Mouse (Mus musculus) v-Abl transformed pro-B cells (cell line): ENCODE results near the gene Nvl.

Experiments
- in situ Hi-C, 2 experiments: fragments of 400-800 bp; cut with MboI; formaldehyde crosslinking; loops; one replicate each; pipeline ENCODE4 v1.15.1; 2025; ENCODE audit not compliant: unreplicated experiment in 2 of 2

Gene Nvl

DNA sequence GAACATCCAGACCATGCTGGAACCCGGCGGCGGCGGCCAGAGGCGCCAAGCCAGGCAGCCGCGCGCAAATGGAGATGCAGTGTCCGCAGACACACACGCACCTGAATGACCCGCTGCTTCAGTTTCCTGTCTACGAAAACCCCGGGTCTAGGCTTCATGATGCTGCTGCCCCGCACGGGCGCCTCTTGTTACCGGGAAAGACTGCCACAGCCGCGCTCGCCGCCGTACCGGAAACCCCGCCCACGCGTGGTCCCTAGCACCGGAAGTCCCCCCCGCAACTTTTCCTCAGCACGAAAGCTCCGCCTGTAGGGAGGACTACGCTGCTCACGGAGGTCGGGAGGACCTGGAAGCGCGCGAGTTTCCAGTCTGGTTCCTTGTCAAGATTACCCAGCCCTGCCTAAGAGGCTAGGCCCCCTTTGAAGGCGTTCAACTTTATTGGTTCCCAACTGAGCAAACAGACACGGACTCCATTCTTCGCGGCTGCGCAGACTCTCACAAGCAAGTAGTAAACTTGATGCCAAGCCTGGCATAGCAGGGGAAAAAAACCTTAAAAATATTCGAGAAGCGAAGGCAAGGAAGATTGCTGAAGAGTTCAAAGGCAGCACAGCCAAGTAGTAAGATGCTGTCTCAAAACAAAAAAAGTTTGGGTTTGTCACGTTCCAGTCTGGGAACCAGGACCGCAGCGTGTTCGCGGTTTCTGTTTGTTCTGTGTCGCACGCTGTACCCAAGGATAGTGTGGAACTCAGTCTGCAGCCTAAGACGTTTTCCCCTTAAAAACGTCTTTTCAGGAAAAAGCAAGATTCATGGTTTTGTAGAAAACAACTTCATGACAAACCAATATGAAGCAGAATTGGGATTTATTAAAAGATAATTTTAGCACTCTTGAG is at the start of gene Nvl, which contains the start of gene Cnih4:
Gene Nvl, minus strand, starts transcription at position 255 of the 887 bp plus-strand sequence.
Gene Cnih4, plus strand, starts transcription at position 744 of the 887 bp plus-strand sequence.
- in situ Hi-C loops: no loop called here

DNA sequence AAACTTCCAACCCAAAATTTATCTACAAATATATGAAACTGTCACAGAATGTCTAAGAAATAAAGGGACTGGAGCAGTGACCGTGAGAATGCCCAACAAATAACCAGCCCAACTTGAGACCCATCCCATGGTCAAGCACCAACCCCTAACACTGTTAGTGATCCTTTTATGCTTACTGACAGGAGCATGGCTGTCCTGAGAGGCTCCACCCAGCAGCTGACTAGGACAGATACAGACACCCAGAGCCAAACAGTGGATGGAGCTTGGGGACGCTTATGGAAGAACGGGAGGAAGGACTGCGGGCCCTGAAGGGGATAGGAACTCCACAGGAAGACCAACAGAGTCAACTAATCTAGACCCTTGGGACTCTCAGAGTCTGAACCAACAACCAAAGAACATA is 44.9 kb upstream of the Nvl start:
- in situ Hi-C loops: loop anchor here in 1 of 2 experiments (10.0 kb wide), 1 partner anchor 1424 kb away; no protein-coding TSS in a partner anchor

DNA sequence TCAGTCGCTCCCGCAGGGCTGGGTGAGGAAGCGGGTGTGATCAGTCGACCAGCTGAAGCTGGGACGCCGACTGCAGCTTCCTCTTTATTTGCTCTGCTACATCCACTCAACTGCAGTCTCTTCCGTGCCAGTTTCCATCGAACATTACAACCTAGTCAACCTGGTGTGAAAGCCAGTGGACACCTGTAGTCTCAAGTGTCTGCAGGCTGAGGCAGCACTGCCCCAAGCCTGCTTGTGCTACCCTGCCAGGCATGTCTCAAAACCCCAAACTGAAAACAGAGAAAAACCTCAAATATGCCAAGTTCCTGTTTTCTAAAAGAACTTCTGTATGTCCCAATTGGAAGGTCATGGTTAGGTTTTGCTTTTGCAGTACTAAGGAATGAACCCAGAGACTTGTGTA is 26.2 kb upstream of the Nvl start:
- in situ Hi-C loops: loop anchor here in 1 of 2 experiments (25.0 kb wide), 1 partner anchor 692 kb away; no protein-coding TSS in a partner anchor

DNA sequence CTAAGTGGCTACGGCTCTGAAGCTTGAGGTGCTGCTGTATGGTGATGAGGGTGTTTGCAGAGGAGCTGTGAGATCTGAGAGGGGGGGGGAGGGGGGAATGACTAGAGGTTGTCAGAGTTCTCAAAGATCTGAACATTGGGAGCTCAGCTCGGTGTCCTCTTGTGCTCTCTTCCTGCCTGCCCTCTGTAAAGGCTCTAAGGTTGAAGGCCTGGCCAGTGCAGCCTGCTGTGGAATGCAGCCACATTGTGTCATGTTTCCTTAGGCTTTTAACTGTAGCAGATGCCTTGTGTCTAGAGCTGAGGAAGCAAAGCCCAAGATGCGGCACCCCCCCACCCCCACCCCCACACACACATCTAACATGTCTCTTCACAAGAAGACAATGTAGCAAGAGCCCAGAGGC is 24.4 kb upstream of the Nvl start:
- in situ Hi-C loops: loop anchor here in 1 of 2 experiments (25.0 kb wide), 1 partner anchor 694 kb away; no protein-coding TSS in a partner anchor

DNA sequence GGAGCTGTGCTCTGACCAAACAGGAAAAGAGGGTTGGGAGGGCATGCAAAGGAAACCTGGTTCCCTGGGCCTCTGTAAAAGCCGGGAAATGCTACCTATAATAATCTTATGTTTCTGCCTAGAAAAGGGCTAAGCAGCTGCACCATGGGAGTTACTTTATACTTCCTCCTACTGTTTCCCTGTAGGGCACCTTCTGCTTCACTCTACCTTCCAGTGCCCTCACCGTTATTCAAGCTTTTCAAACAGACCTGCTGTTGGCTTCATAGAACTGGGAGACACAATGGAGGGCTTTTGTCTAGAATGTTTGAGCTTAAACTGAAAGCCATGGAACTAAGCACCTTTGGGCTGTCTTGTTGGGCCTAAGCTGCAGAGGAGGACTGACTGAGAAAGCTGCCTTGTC is 23.8 kb upstream of the Nvl start:
- in situ Hi-C loops: loop anchor here in 1 of 2 experiments (25.0 kb wide), 1 partner anchor 694 kb away; no protein-coding TSS in a partner anchor

DNA sequence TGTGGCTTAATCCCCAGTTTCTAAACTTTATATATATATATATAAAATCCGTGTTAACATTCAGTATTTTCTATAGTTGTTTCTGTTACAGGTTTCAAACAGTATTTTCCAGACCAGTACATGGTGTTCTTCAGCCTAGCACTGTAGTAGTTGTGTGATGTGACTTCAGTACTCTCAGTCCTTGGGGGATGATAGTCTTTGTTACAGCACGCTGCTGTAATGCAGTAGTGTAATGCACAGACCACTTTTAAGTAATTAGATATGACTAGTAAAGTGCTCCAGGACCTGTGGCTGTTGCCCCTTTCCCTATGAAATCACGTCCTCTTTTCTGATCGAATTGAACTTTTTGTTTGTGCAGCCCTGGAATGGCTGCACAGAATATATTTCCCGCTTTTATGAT is 7.5 kb upstream of the Nvl start:
- in situ Hi-C loops: loop anchor here in 1 of 2 experiments (10.0 to 25.0 kb wide), 2 partner anchors 267 to 711 kb away; no protein-coding TSS in a partner anchor

DNA sequence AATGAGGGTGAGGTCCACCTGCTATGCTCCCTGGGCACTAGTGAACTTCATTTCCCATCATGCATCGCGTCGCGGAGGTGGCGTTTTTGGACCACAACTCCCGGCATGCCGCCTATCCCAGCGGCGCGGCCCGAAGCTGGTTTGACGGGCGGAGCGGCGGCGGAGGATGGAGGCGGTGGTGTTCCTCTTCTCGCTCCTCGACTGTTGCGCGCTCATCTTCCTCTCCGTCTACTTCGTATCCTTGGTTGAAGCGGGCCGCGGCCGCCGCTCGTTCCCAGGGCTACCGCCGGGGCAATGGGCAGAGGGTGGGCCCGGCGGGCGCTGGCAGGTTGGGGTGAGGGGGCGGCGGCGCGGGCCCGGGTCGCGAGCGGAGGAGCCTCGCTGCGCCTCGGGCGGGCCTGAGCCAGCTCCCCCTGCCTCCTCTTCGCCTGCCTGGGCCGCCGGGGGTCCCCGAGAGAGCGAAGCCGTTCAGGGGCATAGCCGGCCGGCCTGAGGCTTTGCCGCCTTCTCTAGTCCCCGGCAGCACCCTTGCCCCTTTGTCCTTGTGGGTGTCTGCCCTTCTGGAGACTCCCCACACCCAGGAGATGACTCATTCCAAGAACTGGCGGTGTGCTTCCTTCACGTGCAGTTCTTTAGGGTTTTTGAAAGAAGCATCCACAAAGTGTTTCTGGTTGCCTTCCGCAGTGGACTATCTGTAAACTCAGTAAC is 7.0 kb upstream of the Nvl start:
- in situ Hi-C loops: loop anchor here in 1 of 2 experiments (10.0 to 25.0 kb wide), 2 partner anchors 266 to 711 kb away; no protein-coding TSS in a partner anchor

DNA sequence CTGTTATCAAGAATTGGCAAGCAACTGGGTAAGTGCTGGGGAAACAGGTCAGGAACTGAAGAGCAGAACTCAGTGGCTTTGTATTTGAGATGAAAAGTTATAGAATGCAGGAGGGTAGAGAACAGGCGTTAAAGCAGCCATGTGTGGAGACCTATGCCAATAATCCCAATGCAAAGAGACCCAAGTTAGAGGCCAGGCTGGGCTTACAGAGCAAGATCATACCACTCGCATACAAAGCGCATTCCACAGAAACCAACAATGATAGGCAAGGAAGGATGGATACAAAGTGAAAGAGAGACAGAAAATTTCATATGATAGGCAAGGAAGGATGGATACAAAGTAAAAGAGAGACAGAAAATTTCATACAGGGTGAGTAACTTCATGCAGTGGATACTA is 6.4 kb upstream of the Nvl start:
- in situ Hi-C loops: loop anchor here in 1 of 2 experiments (10.0 to 25.0 kb wide), 2 partner anchors 266 to 712 kb away; no protein-coding TSS in a partner anchor

DNA sequence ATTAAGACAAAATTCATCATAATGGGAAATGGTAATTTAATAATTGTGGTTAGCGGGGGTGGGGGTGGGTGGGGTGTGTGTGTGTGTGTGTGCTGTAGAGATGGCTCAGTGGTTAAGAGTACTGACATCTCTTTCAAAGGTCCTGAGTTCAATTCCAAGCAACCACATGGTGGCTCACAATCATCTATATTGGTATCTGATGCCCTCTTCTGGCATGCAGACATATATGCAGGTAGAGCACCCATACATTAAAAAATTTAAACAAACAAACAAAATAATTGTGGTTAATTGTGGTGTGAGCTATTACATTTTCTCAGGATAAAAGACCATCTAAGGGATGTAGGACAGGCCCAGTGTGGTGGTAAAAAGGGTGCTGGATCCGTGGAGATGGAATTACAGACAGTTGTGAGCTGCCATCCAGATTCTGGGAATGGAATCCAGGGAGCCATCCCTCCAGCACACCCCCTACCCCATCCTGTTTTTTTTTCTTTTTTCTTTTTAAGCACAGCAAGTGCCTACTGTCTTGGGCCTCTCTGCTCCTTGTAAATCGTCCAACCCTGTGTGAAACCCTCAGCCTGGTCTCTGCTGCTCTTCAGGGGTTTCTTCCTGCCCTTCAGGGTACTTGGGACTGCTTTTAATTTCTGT is 5.5 kb upstream of the Nvl start:
- in situ Hi-C loops: loop anchor here in 1 of 2 experiments (5.0 to 25.0 kb wide), 3 partner anchors 78 to 713 kb away; no protein-coding TSS in a partner anchor

DNA sequence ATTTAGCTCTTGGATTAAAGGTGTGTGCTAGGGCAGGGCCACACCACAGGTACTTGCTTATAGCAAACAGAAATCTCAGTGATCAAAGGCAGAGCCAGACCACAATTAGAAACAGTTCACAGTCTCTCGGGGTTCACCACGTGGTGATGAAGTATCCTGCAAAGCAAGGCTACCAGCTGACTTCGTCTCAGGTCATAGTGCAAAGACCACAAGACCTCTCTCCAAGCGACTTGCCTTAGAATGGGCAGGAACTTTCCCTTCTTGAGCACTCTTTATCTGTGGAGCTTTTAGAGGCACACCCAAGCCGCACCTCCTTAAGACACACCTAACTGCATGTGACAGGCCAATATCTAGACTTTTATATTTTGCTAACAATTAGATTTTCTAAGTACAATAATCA is 4.5 kb upstream of the Nvl start:
- in situ Hi-C loops: loop anchor here in 1 of 2 experiments (5.0 kb wide), 1 partner anchor 79 kb away; no protein-coding TSS in a partner anchor

DNA sequence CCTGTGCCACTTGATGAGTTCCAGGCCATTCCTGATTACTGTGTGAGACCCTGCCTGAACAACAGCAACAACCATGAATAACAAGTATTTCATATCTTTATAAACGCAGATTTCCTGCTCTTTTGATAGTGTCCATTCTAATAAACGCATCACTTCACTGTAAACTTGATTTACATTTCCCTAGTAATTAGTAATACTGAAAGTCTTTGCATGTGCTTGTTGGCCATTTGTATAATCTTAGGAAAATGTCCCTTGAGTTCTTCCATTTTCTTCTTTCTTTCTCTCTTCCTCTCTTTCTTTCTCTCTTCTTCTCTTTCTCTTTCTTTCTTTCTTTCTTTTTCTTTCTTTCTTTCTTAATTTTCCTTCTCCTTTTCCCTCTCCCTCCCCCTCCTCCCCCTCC is 2.2 kb upstream of the Nvl start:
- in situ Hi-C loops: loop anchor here in 1 of 2 experiments (5.0 kb wide), 1 partner anchor 81 kb away; no protein-coding TSS in a partner anchor

DNA sequence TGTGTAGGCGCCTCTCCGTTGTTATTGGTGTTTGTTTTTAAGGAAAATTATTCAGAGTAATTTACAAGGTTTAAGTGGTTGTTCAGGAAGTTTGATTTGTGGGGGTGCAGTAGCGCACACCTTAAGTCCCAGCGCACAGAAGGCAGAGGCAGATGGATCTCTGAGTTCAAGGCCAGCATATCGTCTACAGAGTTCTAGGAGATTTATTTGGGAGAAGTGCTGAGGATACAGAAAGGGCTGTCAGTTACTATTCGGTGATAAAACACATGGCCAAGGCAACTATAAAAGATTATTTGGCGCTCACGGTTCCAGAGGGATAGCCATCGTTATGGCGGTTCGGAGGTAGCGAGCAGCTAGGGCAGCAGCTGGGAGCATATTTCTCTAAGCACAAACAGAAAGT is 962 bp upstream of the Nvl start:
- in situ Hi-C loops: loop anchor here in 1 of 2 experiments (5.0 kb wide), 1 partner anchor 82 kb away; no protein-coding TSS in a partner anchor

DNA sequence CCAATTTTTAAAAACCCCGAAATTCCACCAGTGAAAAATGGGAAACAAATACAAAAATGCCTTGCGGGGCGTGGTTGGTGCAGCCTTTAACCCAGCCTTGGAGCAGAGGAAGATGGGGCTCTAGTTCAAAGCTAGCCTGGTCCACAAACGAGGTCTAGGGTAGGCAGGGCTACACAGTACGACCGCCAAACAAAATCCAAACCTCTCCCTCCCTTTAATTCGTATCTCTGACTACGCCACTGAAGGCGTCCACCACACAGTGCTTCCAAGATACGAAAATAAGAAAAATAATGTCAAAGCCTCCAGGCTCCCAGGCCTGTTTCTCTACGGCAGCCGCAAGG is 425 bp downstream of the Nvl start:
- in situ Hi-C loops: no loop called here

DNA sequence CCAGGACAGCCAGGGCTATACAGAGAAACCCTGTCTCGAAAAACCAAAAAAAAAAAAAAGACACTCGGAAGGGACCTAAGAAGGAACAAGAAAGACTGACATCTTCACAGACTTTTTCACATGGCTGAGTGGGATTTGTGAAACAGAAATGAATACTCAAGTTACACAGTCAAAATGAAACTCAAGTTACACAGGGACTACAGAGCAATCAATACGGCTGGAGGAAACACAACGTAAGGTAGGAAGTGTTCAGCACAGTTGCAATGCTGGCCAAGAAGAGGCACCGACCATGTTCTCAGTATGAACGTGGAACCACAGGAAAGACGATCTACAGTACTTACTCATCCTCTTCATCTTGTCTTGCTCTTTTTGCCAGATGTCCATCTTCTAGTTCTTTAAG is 5.3 kb downstream of the Nvl start:
- in situ Hi-C loops: no loop called here

DNA sequence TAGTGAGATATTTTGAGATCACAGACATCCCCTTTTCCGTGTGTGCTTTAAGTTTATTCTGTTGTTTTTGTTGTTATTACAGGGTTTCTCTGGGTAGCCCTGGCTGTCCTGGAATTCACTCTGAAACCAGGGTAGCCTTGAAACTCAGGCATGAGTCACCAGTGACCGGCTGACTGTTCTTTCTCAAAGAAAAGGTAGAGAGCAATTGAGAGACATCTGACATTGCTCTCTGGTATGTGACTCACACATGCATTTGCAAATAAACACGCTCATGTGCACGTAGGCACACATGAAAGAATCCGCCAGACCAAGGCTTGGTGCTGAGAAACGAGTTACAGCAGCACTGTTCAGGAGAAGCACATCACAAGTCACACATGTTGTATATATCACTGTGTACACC is 12.1 kb downstream of the Nvl start:
- in situ Hi-C loops: no loop called here

DNA sequence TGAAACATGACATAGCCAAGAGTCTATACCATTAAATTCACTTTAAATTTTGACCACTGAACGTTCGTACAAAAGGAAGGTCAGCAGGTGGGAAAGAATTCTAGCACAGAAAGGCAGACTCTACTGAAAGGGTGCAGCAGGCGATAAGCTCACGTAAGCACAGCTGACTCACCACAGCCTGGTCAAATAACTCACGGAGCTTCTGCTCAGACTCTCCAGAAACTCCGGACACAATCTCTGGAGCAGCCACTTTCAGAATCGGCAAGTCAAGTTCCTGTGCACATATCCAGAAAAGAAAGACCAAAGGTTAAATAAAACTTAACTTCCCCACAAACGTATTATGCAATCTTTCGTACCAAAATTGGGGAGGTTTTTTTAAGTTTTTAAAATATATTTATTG is 17.2 kb downstream of the Nvl start:
- in situ Hi-C loops: no loop called here

DNA sequence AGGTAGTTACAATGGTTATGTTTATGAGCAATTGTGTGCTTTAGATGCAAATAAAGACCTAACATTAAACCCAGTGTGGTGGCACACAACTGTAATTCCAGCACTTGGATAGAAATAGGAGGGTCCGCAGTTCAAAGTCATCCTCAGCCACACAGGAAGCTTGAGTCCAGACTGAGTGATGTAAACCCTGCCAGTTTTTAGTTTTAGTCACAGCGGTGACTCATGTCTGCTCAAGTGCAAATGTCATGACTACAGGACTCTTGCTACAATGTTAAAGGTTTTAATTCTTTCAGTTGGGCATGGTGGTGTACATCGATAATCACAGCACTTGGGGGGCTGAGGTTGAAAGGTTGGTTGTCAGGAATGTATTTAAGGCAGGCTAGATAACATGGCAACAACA is 18.1 kb downstream of the Nvl start:
- in situ Hi-C loops: no loop called here

DNA sequence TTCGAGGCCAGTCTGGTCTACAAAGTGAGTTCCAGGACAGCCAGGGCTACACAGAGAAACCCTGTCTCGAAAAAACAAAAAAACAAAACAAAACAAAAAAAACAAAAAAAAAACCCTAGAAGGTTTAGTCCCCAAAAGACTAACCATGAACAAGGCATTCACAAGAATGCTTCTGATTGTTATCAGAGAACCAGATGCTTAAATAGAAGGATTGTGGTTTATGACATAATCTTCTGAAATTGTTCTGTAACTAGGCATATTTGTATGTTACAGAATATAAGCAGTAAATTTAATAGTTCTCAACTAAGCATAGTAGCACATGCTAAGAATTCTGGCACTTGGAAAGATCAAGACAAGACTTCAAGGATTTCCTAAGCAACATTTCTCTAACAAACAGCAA is 19.9 kb downstream of the Nvl start:
- in situ Hi-C loops: no loop called here

DNA sequence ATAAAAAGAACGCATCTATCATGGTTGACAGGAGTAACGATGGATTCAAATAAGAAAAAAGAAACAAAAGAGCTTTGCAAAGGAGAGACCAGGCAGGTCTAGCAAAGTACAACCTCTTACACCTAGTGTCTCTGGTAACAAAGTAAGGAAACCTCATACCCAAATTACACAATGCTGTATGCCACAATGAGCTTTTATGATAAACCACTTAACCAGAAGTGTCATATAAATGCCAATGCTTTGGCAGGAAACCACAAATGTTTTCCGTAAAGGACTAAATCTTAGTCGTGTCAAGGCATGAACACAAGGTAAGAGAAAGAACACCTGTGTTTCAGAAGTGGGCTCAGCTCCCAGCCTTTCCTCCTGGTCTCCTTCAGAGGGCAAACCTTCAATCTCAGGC is 26.9 kb downstream of the Nvl start:
- in situ Hi-C loops: no loop called here

DNA sequence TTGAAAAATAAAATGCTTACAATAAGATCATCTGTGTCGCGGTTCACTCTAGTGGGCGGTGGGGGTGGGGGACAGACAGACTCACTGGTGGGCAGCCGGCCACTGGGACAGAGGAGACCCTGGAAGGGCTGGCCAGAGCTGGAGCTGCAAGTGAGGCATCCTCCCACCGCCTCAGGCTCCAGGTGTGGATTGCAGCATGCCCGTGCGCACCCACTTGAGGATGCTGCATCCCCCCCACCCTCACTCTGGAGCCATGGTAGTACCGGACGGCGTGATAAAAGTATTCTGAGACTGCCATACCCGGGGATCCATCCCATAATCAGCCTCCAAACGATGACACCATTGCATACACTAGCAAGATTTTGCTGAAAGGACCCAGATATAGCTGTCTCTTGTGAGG is 54.0 kb downstream of the Nvl start:
- in situ Hi-C loops: no loop called here
